Comparison of ENCODE assay signal across 8 mouse cellular contexts in genomic region chr14:19974978-19975493, GRCm38 (mm10). TPM values are rescaled to one million over a fixed set of nuclear protein-coding genes. Genes with fewer than 3 reads are reported as not detected.
DNase-seq lines count a peak whose midpoint lies in the region; ATAC-seq lines count a peak whose summit lies in the region.

No protein-coding gene starts in this region.

- H3K36me3 ChIP-seq in embryonic facial prominence, embryonic 11.5 days (replicated peaks; ENCODE audit: control insufficient read depth, insufficient read depth, low read depth, low read length): no peaks in the 10 kb centered on the region
- no peaks in the 10 kb centered on the region for H3K36me3 ChIP-seq in hindbrain, embryonic 14.5 days (replicated peaks; ENCODE audit: control insufficient read depth, insufficient read depth)

- peak overlapping the region; percentile 56 for H3K9ac ChIP-seq in embryonic facial prominence, embryonic 11.5 days (replicated peaks; ENCODE audit: low read length)
- H3K9ac ChIP-seq in hindbrain, embryonic 14.5 days: peak overlapping the region; percentile 64

- peak; percentile 62 for ATAC-seq in frontal cortex, adult (ENCODE audit: low TSS enrichment)
- no peak for ATAC-seq in embryonic facial prominence, embryonic 11.5 days (replicated peaks; ENCODE audit: insufficient number of reproducible peaks, low FRiP score, low TSS enrichment, low read depth)
- peak; percentile 9; the same call in 1 of the 2 replicates for ATAC-seq in hindbrain, embryonic 14.5 days (ENCODE audit: low FRiP score)

- no peaks in the 10 kb centered on the region for H3K27me3 ChIP-seq in embryonic facial prominence, embryonic 11.5 days (ENCODE audit: control insufficient read depth, insufficient read depth, low read length)
- no peaks in the 10 kb centered on the region for H3K27me3 ChIP-seq in hindbrain, embryonic 14.5 days (ENCODE audit: control insufficient read depth, insufficient read depth, low read length)

- no peak for DNase-seq in frontal cortex, postnatal 25 days (ENCODE audit: low spot score in 2 of 2)
- peak; percentile 30 for DNase-seq in CD4-positive helper T cell, adult 2 months (ENCODE audit: low read depth, low spot score)
- peak; percentile 59 for DNase-seq in embryonic facial prominence, embryonic 11.5 days (ENCODE audit: low spot score)
- DNase-seq in hindbrain, embryonic 14.5 days (ENCODE audit: low spot score): no peak
- DNase-seq in mesoderm, embryonic 11.5 days (ENCODE audit: low read depth, low spot score): peak; percentile 39
- DNase-seq in adrenal gland, postnatal 14 days: no peak
- DNase-seq in adrenal gland, postnatal 36 days: no peak

- peak overlapping the region; percentile 52 for H3K4me2 ChIP-seq in embryonic facial prominence, embryonic 11.5 days (ENCODE audit: low read depth, low read length)
- H3K4me2 ChIP-seq in hindbrain, embryonic 14.5 days (replicated peaks): peak overlapping the region; percentile 56

- H3K27ac ChIP-seq in embryonic facial prominence, embryonic 11.5 days (replicated peaks; ENCODE audit: low read depth, low read length): 0 out of 2 replicates have a peak overlapping the region, but pooled peaks have one; percentile 25
- peak overlapping the region; percentile 72 for H3K27ac ChIP-seq in hindbrain, embryonic 14.5 days

- 18% methylated on average over 11 of the region's 11 CpGs for WGBS in embryonic facial prominence, embryonic 11.5 days
- WGBS in hindbrain, embryonic 14.5 days: 7% methylated on average over 11 of the region's 11 CpGs

- peak overlapping the region; percentile 28 for H3K4me3 ChIP-seq in embryonic facial prominence, embryonic 11.5 days (ENCODE audit: low read depth, low read length)
- H3K4me3 ChIP-seq in hindbrain, embryonic 14.5 days (replicated peaks; ENCODE audit: low read length): peak overlapping the region; percentile 75

- H3K4me1 ChIP-seq in embryonic facial prominence, embryonic 11.5 days (ENCODE audit: control insufficient read depth, insufficient read depth, low read length): peaks cover 6% of the 10 kb centered on the region
- peaks cover 60% of the 10 kb centered on the region for H3K4me1 ChIP-seq in hindbrain, embryonic 14.5 days (replicated peaks; ENCODE audit: control insufficient read depth, insufficient read depth, low read length)

- H3K9me3 ChIP-seq in embryonic facial prominence, embryonic 11.5 days (replicated peaks; ENCODE audit: control insufficient read depth, low read length): no peaks in the 10 kb centered on the region
- no peaks in the 10 kb centered on the region for H3K9me3 ChIP-seq in hindbrain, embryonic 14.5 days (ENCODE audit: control insufficient read depth, low read length)

RNA-seq across cellular contexts. Expression of gene Gng2, which starts 2.4 kb away (rescaled TPM):
- polyA plus RNA-seq in embryonic facial prominence, embryonic 11.5 days (2014; fragmentation: Nextera tagmentation; extraction: Ambion mirVana): 73.6 and 88.1 TPM in 2 replicates
- polyA plus RNA-seq in hindbrain, embryonic 14.5 days (2014; fragmentation: Nextera tagmentation; extraction: Ambion mirVana): 362 and 393 TPM in 2 replicates
- 32.7 and 44.4 TPM in 2 replicates for total RNA-seq in adrenal gland, postnatal 14 days (2021)
- total RNA-seq in adrenal gland, postnatal 36 days (2021): 10 to 100 TPM; 28.6 to 33.5 TPM

Comparison
In these comparisons a context has a peak if more than half of its experiments do, and no peak if none do; other contexts are left out.
1. DNase-seq: peak in CD4-positive helper T cell, adult 2 months (single experiment), embryonic facial prominence, embryonic 11.5 days (single experiment) and mesoderm, embryonic 11.5 days (single experiment); none in frontal cortex, postnatal 25 days (0 of 2), hindbrain, embryonic 14.5 days (single experiment), adrenal gland, postnatal 14 days (single experiment) and adrenal gland, postnatal 36 days (0 of 2).